Mouse (Mus musculus) heart, embryonic 10.5 days (tissue): ENCODE data around the gene Med12l. TPM values are rescaled to one million over a fixed set of nuclear protein-coding genes. Genes with fewer than 3 reads are reported as not detected.

Source experiments
- DNase-seq: peaks from one replicate; pipeline ENCODE4 v3.0.0-alpha.2; 2017; ENCODE audit warnings: low spot score
- H3K27ac ChIP-seq: fragments of 300-500 bp; sonication (generic); 2 replicates; pipeline ENCODE4 v1.5.1; 2016; ENCODE audit warnings: mild to moderate bottlenecking
- H3K27me3 ChIP-seq: fragments of 300-500 bp; sonication (generic); 2 replicates; pipeline ENCODE4 v1.6.1; 2016; ENCODE audit warnings: mild to moderate bottlenecking; ENCODE audit not compliant: poor library complexity, insufficient read depth, severe bottlenecking
- H3K36me3 ChIP-seq: fragments of 300-500 bp; sonication (generic); 2 replicates; pipeline ENCODE4 v1.6.1; 2016; ENCODE audit warnings: mild to moderate bottlenecking, moderate library complexity
- H3K4me1 ChIP-seq: fragments of 300-500 bp; sonication (generic); 2 replicates; pipeline ENCODE4 v1.6.1; 2016; ENCODE audit warnings: mild to moderate bottlenecking
- H3K4me3 ChIP-seq: fragments of 300-500 bp; sonication (generic); 2 replicates; pipeline ENCODE4 v1.5.1; 2016; ENCODE audit warnings: mild to moderate bottlenecking, moderate library complexity
- H3K9me3 ChIP-seq: fragments of 300-500 bp; sonication (generic); 2 replicates; pipeline ENCODE4 v1.6.1; 2016; ENCODE audit warnings: mild to moderate bottlenecking, moderate library complexity
- WGBS: fragments of 180-500 bp; shearing (Covaris S2); methylation state at CpG from one replicate; pipeline ENCODE4 v1.1.7; 2016; 5-methylcytosine and 5-hydroxymethylcytosine counted together
- polyA plus RNA-seq: library from polyadenylated mRNA; unstranded; fragments of >200 nt; fragmentation: Nextera tagmentation; extraction: Ambion mirVana; gene quantifications from 2 replicates; pipeline ENCODE4 v1.2.1, GENCODE M21; 2016

Gene Med12l
- polyA plus RNA-seq, 1 experiment from 2014 or later = 4.3 TPM

GRCm38 (mm10) chr3:59197329-59197948, 191.8 kb downstream of the Med12l start:
- Histone ChIP-seq H3K4me3 (no peak overlapping the region), H3K27ac (no peak overlapping the region), H3K9me3 (no peaks in the 10 kb centered on the region), H3K4me1 (no peaks in the 10 kb centered on the region), H3K36me3 (no peaks in the 10 kb centered on the region), H3K27me3 (no peaks in the 10 kb centered on the region)
- DNase-seq = no peak
- WGBS = 85% methylated on average over 4 of the region's 4 CpGs

DNA sequence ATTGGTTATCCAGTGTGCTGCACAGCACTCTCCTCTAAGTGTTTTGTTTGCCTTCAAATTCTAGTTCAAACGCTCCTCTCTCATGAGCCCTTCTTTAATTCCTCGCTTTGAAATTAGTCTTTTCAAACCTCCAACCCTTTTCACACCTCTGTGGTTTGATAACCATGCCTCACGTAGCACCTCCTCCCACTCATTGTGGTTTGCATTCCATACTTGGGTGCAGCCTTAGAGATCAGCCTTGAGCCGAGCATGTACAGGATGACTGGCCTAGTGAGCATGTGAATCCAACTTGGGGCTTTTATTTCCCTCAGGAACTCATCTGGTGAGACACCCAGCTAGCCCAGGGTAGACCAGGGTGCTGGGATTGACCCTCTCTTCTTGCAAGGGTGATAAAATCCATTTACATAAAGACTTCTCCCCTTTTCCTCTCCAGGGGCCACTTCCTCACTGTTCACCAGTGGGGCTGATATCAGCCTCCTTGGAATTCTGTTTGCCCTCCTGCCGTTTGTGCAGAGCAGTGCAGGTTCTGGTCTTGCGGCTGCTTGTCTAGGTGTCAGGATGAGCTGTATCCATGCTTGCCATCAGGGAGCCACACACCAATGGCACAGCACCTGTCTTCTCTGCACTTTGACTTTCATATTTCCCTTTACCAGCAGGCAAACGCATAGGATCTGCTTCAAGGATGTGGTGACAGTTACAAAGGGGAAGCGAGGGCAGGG, 198.3 kb downstream of the Med12l start:
- WGBS = 50% methylated on average over 8 of the region's 8 CpGs
- DNase-seq = no peak
- H3K27ac ChIP-seq = peak overlapping the region; percentile 52; the same call in 1 of the 2 replicates
- no peak overlapping the region for H3K4me3 ChIP-seq
- no peaks in the 10 kb centered on the region for H3K9me3 ChIP-seq
- H3K27me3 ChIP-seq = no peaks in the 10 kb centered on the region
- H3K4me1 ChIP-seq = peaks cover 29% of the 10 kb centered on the region
- no peaks in the 10 kb centered on the region for H3K36me3 ChIP-seq

DNA sequence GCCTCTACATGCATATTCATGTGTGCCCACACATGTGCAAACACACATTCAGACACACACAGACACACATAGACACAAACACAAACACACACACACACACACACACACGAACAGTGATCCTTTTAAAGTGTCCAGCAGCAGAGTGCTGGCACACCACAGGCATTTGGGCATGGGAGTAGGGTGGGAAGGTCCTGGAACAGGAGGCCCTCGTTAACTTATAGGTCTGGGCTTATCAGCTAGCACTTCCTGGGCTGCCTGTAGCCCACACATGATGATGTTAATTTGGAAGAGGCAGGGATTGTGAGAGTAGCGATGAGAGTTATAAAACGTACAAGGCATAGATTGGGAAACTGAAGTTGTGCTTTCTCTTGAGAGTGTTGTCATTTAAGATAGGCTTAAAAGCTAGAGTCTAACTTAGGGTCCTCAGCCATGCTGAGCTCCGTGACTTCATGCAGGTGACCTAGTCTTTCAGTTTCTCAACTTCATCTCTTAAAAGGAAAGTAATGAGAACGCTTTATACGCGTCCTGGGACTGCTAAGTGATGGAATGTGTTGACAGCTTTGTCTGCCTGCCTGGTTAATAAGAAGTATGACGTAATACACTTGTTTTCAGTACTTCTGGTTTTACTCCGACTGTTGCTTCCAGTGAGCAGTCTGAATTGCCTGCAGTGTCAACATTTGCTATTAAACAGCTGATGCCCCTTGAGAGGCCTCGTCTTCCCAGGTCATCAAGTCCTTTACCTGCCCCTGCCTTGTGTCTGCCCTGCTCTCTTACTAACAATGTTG, 199.3 kb downstream of the Med12l start:
- DNase-seq = no peak
- H3K4me1 ChIP-seq = peaks cover 29% of the 10 kb centered on the region
- H3K9me3 ChIP-seq = no peaks in the 10 kb centered on the region
- H3K27ac ChIP-seq = peak overlapping the region; percentile 52; the same call in 1 of the 2 replicates
- 39% methylated on average over 11 of the region's 11 CpGs for WGBS
- no peaks in the 10 kb centered on the region for H3K27me3 ChIP-seq
- no peaks in the 10 kb centered on the region for H3K36me3 ChIP-seq
- H3K4me3 ChIP-seq = no peak overlapping the region

GRCm38 (mm10) chr3:59205941-59206340, 200.3 kb downstream of the Med12l start:
- Histone ChIP-seq H3K27me3 (no peaks in the 10 kb centered on the region), H3K27ac (peak overlapping the region; percentile 52; the same call in 1 of the 2 replicates), H3K9me3 (no peaks in the 10 kb centered on the region), H3K36me3 (no peaks in the 10 kb centered on the region), H3K4me1 (peaks cover 29% of the 10 kb centered on the region), H3K4me3 (no peak overlapping the region)
- DNase-seq = no peak
- 63% methylated on average over 4 of the region's 4 CpGs for WGBS

GRCm38 (mm10) chr3:59208650-59209548, 203.3 kb downstream of the Med12l start:
- H3K9me3 ChIP-seq = no peaks in the 10 kb centered on the region
- no peaks in the 10 kb centered on the region for H3K36me3 ChIP-seq
- 63% methylated on average over 4 of the region's 4 CpGs for WGBS
- no peaks in the 10 kb centered on the region for H3K27me3 ChIP-seq
- no peak overlapping the region for H3K4me3 ChIP-seq
- H3K27ac ChIP-seq = no peak overlapping the region
- peaks cover 20% of the 10 kb centered on the region for H3K4me1 ChIP-seq
- DNase-seq = no peak

DNA sequence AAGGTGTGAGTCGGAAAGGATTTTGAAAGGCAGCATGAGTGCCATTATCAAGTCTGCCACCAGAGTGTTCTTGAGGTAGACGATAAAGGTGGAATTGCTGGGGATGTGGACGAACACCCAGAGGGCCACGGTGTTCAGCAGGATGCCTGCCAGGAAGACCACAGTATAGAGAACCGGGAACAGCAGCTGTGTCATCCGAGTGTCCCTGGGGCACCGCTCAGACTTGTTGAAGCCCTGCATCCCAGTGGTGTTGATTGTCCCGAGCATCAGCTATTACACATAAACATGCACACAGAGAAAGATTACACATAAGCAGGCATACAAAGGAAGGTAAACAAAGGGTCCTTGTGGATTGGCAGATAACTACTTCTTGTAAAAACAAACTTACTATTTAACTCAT, 204.5 kb downstream of the Med12l start:
- Histone ChIP-seq H3K36me3 (no peaks in the 10 kb centered on the region), H3K4me3 (no peak overlapping the region), H3K27ac (no peak overlapping the region), H3K9me3 (no peaks in the 10 kb centered on the region), H3K4me1 (peaks cover 8% of the 10 kb centered on the region), H3K27me3 (no peaks in the 10 kb centered on the region)
- DNase-seq = no peak
- WGBS = 64% methylated on average over 8 of the region's 8 CpGs

DNA sequence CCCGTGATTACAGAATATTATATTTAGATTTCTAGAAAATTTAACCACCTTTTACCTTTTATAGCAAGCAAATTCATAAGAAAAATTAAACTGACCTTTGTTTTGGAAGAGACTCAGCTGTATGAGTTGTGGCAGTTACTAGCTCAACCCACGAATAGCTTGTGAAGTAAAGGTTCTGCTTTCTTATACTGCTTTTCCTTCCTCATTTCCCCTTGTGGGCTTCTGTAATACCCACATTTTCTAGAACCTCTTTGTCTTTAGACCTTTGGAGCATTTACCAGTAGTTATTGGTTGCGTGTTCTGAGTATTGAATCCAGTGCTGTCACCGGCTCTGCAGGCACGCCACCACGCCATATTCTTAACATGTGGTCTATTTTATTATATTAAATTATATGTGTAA, 205.1 kb downstream of the Med12l start, which contains the start of gene P2ry13:
P2ry13 (minus strand) TSS at position 156 of the 400 bp plus-strand sequence.
- H3K27me3 ChIP-seq = no peaks in the 10 kb centered on the region
- WGBS = 93% methylated on average over 6 of the region's 6 CpGs

GRCm38 (mm10) chr3:59211784-59212183, 206.2 kb downstream of the Med12l start:
- no peaks in the 10 kb centered on the region for H3K9me3 ChIP-seq
- no peak for DNase-seq
- no peak overlapping the region for H3K27ac ChIP-seq
- 86% methylated on average over 8 of the region's 8 CpGs for WGBS
- no peaks in the 10 kb centered on the region for H3K36me3 ChIP-seq
- no peak overlapping the region for H3K4me3 ChIP-seq
- H3K4me1 ChIP-seq = no peaks in the 10 kb centered on the region
- H3K27me3 ChIP-seq = no peaks in the 10 kb centered on the region

More for the DNA sequence above, 205.1 kb downstream of the Med12l start, which contains the start of gene P2ry13:
- H3K4me3 ChIP-seq = no peak within 1 kb of the TSS
- H3K27ac ChIP-seq = no peak within 1 kb of the TSS
- H3K36me3 ChIP-seq = no peaks in the 10 kb centered on the region
- no peaks in the 10 kb centered on the region for H3K9me3 ChIP-seq
- DNase-seq = no peak
- peaks cover 2% of the 10 kb centered on the region; the same call in 1 of the 2 replicates for H3K4me1 ChIP-seq

GRCm38 (mm10) chr3:59212404-59212803, 206.8 kb downstream of the Med12l start:
- H3K27me3 ChIP-seq = no peaks in the 10 kb centered on the region
- H3K4me1 ChIP-seq = no peaks in the 10 kb centered on the region
- no peaks in the 10 kb centered on the region for H3K9me3 ChIP-seq
- H3K4me3 ChIP-seq = no peak overlapping the region
- H3K27ac ChIP-seq = no peak overlapping the region
- no peak for DNase-seq
- H3K36me3 ChIP-seq = no peaks in the 10 kb centered on the region

- Histone ChIP-seq H3K9me3 (no peaks in the 10 kb centered on the region), H3K36me3 (no peaks in the 10 kb centered on the region), H3K4me3 (no peak overlapping the region), H3K27me3 (no peaks in the 10 kb centered on the region), H3K27ac (no peak overlapping the region), H3K4me1 (no peaks in the 10 kb centered on the region)
- DNase-seq = no peak
- WGBS = 91% methylated on average over 10 of the region's 10 CpGs
Measured at GRCm38 (mm10) chr3:59217211-59217610, 211.6 kb downstream of the Med12l start.

GRCm38 (mm10) chr3:59219326-59219725, 213.7 kb downstream of the Med12l start:
- no peaks in the 10 kb centered on the region for H3K36me3 ChIP-seq
- H3K4me3 ChIP-seq = no peak overlapping the region
- no peak for DNase-seq
- no peaks in the 10 kb centered on the region for H3K4me1 ChIP-seq
- H3K27ac ChIP-seq = no peak overlapping the region
- no peaks in the 10 kb centered on the region for H3K9me3 ChIP-seq
- H3K27me3 ChIP-seq = no peaks in the 10 kb centered on the region
- WGBS = 87% methylated on average over 2 of the region's 2 CpGs

- no peaks in the 10 kb centered on the region for H3K36me3 ChIP-seq
- WGBS = 88% methylated on average over 2 of the region's 2 CpGs
Measured at GRCm38 (mm10) chr3:59222303-59222702, 216.7 kb downstream of the Med12l start.

More at GRCm38 (mm10) chr3:59222303-59222702, 216.7 kb downstream of the Med12l start:
- Histone ChIP-seq H3K27me3 (no peaks in the 10 kb centered on the region), H3K4me3 (no peak overlapping the region), H3K4me1 (no peaks in the 10 kb centered on the region), H3K9me3 (no peaks in the 10 kb centered on the region), H3K27ac (no peak overlapping the region)
- DNase-seq = no peak
